Mouse (Mus musculus): ENCODE results near the gene Prrt4. TPM values are rescaled to one million over a fixed set of nuclear protein-coding genes. Genes with fewer than 3 reads are reported as not detected.
A peak's percentile ranks its signal among the peaks of the same experiment; 100 is the strongest.

The Prrt4 gene
- total RNA-seq, 2 experiments from 2014 or later: 2.6 to 2.7 TPM

- Histone ChIP-seq H3K4me3 (no peak overlapping the region), H3K27ac (peak overlapping the region; percentile 53; the same call in 1 of the 2 replicates)
- DNase-seq (ENCODE audit: low spot score in 2 of 2): peak in 1 of 2 experiments; percentile 31
- TF ChIP-seq CTCF (conservative IDR thresholded peaks at IDR 0.05): no peak
Observed at GRCm38 (mm10) chr6:29126878-29127426, 52.4 kb downstream of the Prrt4 start.

GRCm38 (mm10) chr6:29119990-29120389, 59.4 kb downstream of the Prrt4 start:
- TF ChIP-seq CTCF (conservative IDR thresholded peaks at IDR 0.05): no peak
- H3K4me3 ChIP-seq: no peak overlapping the region
- DNase-seq (ENCODE audit: low spot score in 2 of 2): no peak

More at GRCm38 (mm10) chr6:29119990-29120389, 59.4 kb downstream of the Prrt4 start:
- H3K27ac ChIP-seq: no peak overlapping the region

Small RNA genes lying within 50 kb of the gene (microRNA-seq; reads per million reads assigned to microRNA genes)
- gene Gm24303: 0 reads per million in 2 experiments

Other genes with a start within 250 kb of the Prrt4 start
- not detected for gene Lep, start 119.4 kb downstream of the Prrt4 start, total RNA-seq (2021)
- 10 to 100 TPM; 43.6 to 51.0 TPM for gene Rbm28, start 14.6 kb downstream of the Prrt4 start, total RNA-seq (2021)
- gene Impdh1, start 36.8 kb upstream of the Prrt4 start, total RNA-seq (2021): 10 to 100 TPM; 40.7 to 47.5 TPM
- gene Hilpda, start 92.9 kb upstream of the Prrt4 start, total RNA-seq (2021): 1 to 10 TPM; 6.4 to 6.6 TPM
- gene Fam71f2, start 100.0 kb upstream of the Prrt4 start, total RNA-seq (2021): under 1 TPM; 0.51 to 0.56 TPM
- not detected for gene Fam71f1, start 139.6 kb upstream of the Prrt4 start, total RNA-seq (2021)
- 10 to 100 TPM; 65.3 to 67.6 TPM for gene Calu, start 168.5 kb upstream of the Prrt4 start, total RNA-seq (2021)
- gene Opn1sw, start 208.9 kb upstream of the Prrt4 start, total RNA-seq (2021): not detected
- 10 to 100 TPM; 66.9 to 74.2 TPM for gene Ccdc136, start 216.7 kb upstream of the Prrt4 start, total RNA-seq (2021)